Mouse (Mus musculus): Measurements from ENCODE around the gene Ifi47. TPM values are rescaled to one million over a fixed set of nuclear protein-coding genes. Genes with fewer than 3 reads are reported as not detected.
A peak's percentile ranks its signal among the peaks of the same experiment; 100 is the strongest.

The Ifi47 gene
- total RNA-seq, 2 experiments from 2014 or later, result 0.45 to 0.68 TPM

DNA sequence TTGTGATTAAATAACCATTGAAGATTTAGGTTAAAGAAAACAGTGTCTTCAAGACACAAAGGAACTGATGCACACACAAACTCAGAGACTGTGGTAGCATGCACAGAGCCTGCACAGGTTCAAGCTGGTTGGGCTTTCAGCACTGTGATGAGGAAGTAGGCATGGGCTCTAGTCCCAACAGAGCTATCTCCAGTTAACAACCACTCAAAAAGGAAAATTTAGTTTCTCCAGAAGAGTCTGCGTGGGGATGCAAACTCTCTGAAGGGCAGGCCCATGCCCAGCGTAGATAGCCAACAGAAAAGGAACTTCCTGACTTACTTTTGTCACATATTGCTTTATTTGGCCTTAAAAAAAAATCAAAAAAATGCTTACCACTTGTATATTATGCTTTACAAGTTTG, 16.4 kb downstream of the Ifi47 start:
- Histone ChIP-seq H3K27ac (no peak overlapping the region), H3K4me3 (no peak overlapping the region)
- TF ChIP-seq CTCF (IDR thresholded peaks at IDR 0.05), result no peak
- DNase-seq (ENCODE audit: extremely low spot score in 1 of 2, low spot score in 2 of 2), result no peak
- intact Hi-C loops (cut with DNase I), result no loop called here

DNA sequence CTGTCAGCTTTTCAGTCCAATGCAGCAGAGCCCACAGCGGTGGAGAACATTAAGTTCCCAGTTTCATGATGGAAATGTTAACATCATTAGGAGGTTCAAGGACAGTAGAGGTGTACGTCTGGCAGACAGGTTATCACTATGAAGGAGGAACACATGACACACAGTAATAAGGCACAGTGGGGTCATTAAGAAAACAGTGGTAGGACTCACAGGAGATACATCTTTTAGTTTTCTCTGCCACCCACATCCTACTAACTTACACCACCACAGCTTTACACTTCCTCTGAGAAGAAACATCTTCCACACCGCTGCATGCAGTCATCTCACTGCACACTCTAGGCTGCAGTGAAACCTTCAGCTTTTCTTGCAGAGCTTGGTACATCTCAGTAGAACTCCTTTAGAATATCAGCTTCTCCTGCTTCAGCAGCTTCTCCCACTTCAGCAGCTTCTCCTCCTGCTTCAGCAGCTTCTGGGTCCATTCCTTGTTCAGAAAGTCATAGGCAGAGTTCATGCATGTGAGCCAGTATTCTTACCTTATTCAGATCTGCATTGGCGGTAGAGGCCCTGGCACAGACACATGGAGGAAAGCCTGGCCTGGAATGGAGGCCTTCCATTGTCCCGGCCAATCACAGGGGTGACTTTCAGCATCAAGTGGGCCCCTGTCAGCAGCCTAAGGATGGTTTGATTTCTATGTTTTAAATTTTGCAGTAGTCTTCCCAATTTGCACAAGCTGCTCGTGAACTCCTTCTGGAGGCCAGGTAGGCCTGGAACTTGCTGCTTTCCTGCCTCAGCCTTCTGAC, 17.7 kb downstream of the Ifi47 start:
- no peak for TF ChIP-seq CTCF (IDR thresholded peaks at IDR 0.05)
- intact Hi-C loops (cut with DNase I), result no loop called here
- no peak overlapping the region for H3K4me3 ChIP-seq
- no peak for DNase-seq (ENCODE audit: extremely low spot score in 1 of 2, low spot score in 2 of 2)
- no peak overlapping the region for H3K27ac ChIP-seq

DNA sequence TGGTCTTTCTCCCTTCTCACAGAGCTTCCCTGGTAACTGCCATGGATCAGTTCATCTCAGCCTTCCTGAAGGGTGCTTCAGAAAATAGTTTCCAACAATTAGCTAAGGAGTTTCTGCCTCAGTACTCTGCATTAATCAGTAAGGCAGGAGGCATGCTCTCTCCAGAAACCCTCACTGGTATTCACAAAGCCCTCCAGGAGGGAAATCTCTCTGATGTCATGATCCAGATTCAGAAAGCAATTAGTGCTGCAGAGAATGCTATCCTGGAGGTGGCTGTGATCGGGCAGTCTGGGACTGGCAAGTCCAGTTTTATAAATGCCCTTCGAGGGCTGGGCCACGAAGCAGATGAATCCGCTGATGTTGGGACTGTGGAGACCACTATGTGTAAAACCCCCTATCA, 19.0 kb downstream of the Ifi47 start:
- H3K27ac ChIP-seq, result no peak overlapping the region
- intact Hi-C loops (cut with DNase I), result no loop called here
- no peak for DNase-seq (ENCODE audit: extremely low spot score in 1 of 2, low spot score in 2 of 2)
- no peak for TF ChIP-seq CTCF (IDR thresholded peaks at IDR 0.05)
- H3K4me3 ChIP-seq, result no peak overlapping the region

DNA sequence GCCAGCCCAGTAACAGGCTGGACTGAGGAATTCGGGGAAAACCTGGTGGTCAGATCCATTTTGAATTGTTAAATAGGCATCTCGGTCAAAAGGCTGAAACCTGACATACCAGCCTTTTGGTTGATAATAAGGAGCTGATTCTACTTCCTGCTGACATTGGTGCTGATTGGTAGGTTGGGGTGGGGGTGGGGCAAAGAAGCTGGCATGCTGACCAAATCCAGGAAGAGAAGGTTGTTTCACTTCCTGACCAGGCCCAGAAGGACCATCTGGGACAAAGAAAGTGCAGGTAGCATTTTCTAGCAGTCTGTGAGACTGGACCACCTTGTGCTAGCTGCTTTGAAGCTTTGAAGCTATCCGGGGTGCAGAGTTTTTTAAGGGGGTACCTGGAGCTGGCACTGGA, 24.0 kb downstream of the Ifi47 start:
- intact Hi-C loops (cut with DNase I), result loop anchor here (5.0 to 10.0 kb wide), 2 partner anchors 172 to 454 kb away; partner anchors contain the start of gene Olfr1380
- H3K4me3 ChIP-seq, result no peak overlapping the region
- no peak for DNase-seq (ENCODE audit: extremely low spot score in 1 of 2, low spot score in 2 of 2)
- no peak overlapping the region for H3K27ac ChIP-seq
- no peak for TF ChIP-seq CTCF (IDR thresholded peaks at IDR 0.05)

DNA sequence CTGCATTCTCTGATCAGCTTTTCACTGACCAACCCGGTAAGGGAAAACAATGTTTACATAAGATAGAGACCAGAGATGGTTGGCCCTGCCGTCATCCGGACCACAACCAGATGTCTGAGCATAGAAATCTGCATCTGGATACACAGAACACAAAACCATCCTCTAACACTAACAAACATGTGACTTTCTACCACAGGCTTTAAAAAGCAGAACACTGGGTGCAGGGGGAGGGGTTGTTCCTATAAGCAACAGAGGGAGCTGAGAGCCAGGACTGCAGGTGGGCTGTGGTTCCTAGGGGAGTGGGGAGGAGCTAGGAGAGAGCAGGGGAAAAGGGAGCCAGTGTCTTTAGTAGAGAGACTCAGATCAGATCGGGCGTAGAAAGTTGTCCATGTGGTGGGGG, 25.1 kb downstream of the Ifi47 start:
- H3K4me3 ChIP-seq, result no peak overlapping the region
- TF ChIP-seq CTCF (IDR thresholded peaks at IDR 0.05), result no peak
- intact Hi-C loops (cut with DNase I), result loop anchor here (5.0 to 10.0 kb wide), 2 partner anchors 171 to 453 kb away; partner anchors contain the start of gene Olfr1380
- no peak for DNase-seq (ENCODE audit: extremely low spot score in 1 of 2, low spot score in 2 of 2)
- no peak overlapping the region for H3K27ac ChIP-seq

DNA sequence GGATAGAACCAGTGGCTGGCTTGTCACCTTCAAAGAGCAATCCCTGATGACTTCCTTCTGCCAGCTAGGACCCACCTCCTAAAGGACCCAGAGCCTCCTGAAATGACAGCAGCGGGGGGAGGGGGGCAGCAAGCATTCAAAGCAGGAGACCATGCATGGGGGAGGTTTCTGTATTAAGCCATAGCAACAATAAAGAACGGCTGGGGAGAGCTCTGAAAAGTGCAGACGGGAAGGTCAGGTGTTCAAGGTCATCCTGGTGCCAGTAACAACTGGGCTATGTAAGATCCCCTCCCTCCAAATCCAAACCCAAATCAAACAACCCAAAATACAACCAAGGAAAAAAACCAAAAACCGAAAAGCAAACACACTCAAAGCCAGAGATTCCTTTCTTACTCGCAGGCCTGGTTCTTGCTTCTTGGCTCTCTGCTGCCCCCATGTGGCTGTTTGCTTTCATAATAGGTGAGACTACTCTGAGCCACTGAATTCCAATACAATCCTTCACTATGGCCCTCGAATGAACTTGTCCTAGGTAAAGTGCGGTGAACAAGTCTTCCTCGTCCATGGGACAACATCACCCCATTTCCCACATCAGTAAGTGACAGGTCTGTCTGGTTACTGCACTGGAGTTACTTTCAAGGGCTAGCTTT, 26.8 kb downstream of the Ifi47 start:
- DNase-seq (ENCODE audit: extremely low spot score in 1 of 2, low spot score in 2 of 2), result peak; percentile 81 to 88
- intact Hi-C loops (cut with DNase I), result loop anchor here (1.0 to 10.0 kb wide), 4 partner anchors 169 to 452 kb away; partner anchors contain the start of gene Olfr1380

DNA sequence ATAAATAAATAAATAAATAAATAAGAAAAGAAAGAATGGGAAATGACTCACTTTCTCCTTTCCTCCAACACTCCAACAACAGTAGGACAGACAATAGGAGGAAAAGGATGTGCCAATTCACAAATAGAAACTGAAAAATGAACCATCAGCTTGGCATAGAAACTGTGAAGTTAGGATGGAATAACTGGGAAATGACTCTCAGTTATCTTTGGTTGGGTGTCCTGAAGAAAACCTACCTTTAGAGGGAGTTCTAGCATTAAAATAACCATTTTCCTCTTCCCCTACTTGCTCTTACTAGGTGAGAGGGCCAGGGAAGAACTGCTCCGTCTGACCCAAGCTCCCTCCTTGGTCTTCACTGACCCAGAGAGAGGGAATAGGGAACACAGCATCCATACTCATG, 29.4 kb downstream of the Ifi47 start:
- H3K27ac ChIP-seq, result no peak overlapping the region
- intact Hi-C loops (cut with DNase I), result loop anchor here (10.0 kb wide), 1 partner anchor 449 kb away; the partner anchor contains the start of gene Olfr1380
- DNase-seq (ENCODE audit: extremely low spot score in 1 of 2, low spot score in 2 of 2), result no peak
- H3K4me3 ChIP-seq, result no peak overlapping the region
- no peak; the same call in 1 of the 2 replicates for TF ChIP-seq CTCF (IDR thresholded peaks at IDR 0.05)

More for the DNA sequence above, 26.8 kb downstream of the Ifi47 start:
- H3K27ac ChIP-seq, result no peak overlapping the region
- peak; percentile 84 for TF ChIP-seq CTCF (IDR thresholded peaks at IDR 0.05)
- H3K4me3 ChIP-seq, result no peak overlapping the region

DNA sequence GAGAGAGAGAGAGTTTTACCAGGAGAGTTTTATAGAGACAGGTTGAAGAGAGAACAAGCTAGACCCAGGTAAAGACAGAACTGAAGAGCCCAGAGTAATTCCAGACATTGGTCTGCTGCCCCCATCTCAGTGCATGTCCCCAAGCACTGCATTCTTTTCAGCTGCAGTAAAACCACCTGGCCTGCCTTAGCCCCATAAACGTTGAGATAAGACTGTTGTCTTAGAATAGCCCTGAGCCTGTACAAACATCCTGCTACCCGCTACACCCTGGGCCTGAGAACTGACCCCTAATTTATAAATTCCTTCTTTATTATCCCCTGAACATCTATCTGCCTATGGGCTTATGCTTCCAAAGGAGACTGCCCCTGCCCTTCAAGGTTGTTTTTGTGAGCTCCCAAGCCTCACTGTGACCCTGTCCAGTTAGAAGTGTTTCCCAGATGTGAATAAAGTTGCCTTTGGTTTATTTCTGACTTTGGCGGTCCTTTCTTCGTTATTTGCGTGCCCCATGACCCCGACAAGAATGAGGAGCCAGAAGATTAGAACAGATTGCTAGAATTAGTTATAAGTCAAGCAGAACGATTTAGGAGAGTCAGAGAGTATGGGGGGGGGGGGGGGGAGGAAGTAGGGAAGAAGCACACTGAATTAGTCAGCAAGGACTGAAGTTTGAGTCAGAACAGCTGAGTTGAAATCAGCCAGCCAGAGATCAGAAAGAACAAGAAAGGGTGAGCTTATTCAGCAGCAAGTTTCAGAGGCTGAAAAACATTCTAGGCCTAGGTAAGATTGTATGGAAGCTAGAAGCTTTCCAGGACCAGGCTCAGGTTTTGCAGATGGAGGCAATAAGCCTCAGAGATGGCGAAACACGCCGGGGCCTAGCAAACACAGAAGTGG, 31.5 kb downstream of the Ifi47 start:
- no peak overlapping the region for H3K4me3 ChIP-seq
- no peak for DNase-seq (ENCODE audit: extremely low spot score in 1 of 2, low spot score in 2 of 2)
- no peak for TF ChIP-seq CTCF (IDR thresholded peaks at IDR 0.05)
- intact Hi-C loops (cut with DNase I), result loop anchor here (10.0 kb wide), 1 partner anchor 447 kb away; the partner anchor contains the start of gene Olfr1380
- no peak overlapping the region for H3K27ac ChIP-seq

DNA sequence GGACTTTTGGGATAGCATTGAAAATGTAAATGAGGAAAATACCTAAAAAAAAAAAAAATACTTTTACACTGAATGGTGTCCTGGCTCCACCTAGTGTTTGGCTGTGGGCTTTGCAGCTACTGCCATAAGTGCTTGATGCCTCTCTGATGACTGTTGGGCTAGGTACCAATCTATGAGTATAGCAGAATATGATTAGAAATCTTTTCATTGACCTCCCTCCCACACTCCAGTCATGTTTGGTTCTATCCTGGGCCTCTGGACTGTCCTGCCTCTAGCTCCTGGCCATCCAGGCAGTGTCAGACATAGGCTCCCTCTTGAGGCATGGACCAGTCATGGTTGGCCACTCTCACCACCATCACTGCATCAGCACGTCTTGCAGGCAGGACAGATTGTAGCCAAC, 32.4 kb downstream of the Ifi47 start:
- H3K27ac ChIP-seq, result no peak overlapping the region
- peak; percentile 70 for TF ChIP-seq CTCF (IDR thresholded peaks at IDR 0.05)
- intact Hi-C loops (cut with DNase I), result loop anchor here (10.0 kb wide), 1 partner anchor 446 kb away; the partner anchor contains the start of gene Olfr1380
- H3K4me3 ChIP-seq, result no peak overlapping the region
- no peak for DNase-seq (ENCODE audit: extremely low spot score in 1 of 2, low spot score in 2 of 2)

DNA sequence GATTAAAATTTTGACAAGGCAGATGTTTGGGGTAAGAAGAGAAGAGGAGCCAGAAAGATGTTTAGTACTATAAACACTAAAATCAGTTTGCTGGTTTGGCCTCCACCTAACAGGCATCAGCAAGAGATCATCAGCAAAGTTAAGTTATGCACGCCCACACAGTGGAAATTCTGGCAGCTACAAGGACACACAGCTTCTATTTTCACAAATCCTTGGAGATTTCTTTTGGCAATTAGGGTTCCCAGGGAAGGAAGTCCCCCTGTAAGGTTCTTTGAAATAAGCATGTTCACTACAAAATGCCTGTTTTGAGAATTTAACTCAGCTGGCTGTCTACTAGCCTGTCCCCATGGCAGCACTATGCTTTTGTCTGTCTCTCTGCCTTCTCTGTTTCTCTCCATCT, 34.6 kb downstream of the Ifi47 start:
- no peak for TF ChIP-seq CTCF (IDR thresholded peaks at IDR 0.05)
- intact Hi-C loops (cut with DNase I), result no loop called here
- H3K27ac ChIP-seq, result no peak overlapping the region
- H3K4me3 ChIP-seq, result no peak overlapping the region
- DNase-seq (ENCODE audit: extremely low spot score in 1 of 2, low spot score in 2 of 2), result no peak

DNA sequence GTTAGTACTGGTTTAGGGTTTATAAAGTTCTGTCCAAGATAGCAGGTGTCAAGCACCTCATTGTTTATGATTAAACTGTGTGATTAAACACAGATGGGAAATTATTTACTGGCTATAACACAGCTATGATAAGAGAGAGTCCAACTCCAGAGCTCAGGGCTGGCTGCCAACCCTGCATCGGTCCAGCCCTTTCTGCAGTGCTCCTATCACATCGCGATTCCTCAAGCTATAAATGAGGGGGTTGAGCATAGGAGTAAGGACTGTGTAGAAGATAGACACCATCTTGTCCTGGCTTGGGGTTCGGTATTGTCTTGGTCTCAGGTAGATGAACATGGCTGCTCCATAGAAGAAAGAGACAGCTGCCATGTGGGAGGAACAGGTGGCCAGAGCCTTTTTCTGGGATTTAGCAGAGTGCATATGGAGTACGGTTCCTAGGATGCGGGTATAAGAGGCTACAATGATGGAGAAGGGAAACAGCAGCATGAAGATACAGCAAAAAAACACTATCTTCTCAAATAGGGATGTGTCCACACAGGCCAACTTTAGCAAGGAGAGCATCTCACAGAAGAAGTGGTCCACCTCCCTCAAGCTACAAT, 36.3 kb downstream of the Ifi47 start:
- Histone ChIP-seq H3K27ac (no peak overlapping the region), H3K4me3 (no peak overlapping the region)
- TF ChIP-seq CTCF (IDR thresholded peaks at IDR 0.05), result no peak
- intact Hi-C loops (cut with DNase I), result no loop called here
- DNase-seq (ENCODE audit: extremely low spot score in 1 of 2, low spot score in 2 of 2), result peak in 1 of 2 experiments; percentile 34

Measured in left cerebral cortex, adult 2 months (tissue).